Mouse (Mus musculus): ENCODE results near the gene Safb2. TPM values are rescaled to one million over a fixed set of nuclear protein-coding genes. Genes with fewer than 3 reads are reported as not detected.

Safb2 gene
- polyA plus RNA-seq, 1 experiment from 2014 or later = 56.0 TPM

- Histone ChIP-seq H3K36me3 (ENCODE audit: control insufficient read depth, insufficient read depth, low read length) (peaks cover 10% of the 10 kb centered on the region), H3K4me3 (ENCODE audit: low read length) (no peak overlapping the region), H3K4me2 (ENCODE audit: low read depth, low read length) (no peak overlapping the region), H3K9me3 (ENCODE audit: control insufficient read depth, low read length) (no peaks in the 10 kb centered on the region), H3K27ac (ENCODE audit: low read length) (no peak overlapping the region), H3K4me1 (ENCODE audit: control insufficient read depth, insufficient read depth, low read length) (peaks cover 35% of the 10 kb centered on the region), H3K27me3 (replicated peaks; ENCODE audit: control insufficient read depth, insufficient read depth, low read length) (no peaks in the 10 kb centered on the region), H3K9ac (ENCODE audit: low read depth, low read length) (no peak overlapping the region)
- no peak for ATAC-seq
- 82% methylated on average over 2 of the region's 2 CpGs for WGBS
Observed at GRCm38 (mm10) chr17:56611323-56611722, 26.9 kb upstream of the Safb2 start.

GRCm38 (mm10) chr17:56609452-56610171 is 25.2 kb upstream of the Safb2 start, which contains the start of gene 2410015M20Rik:
2410015M20Rik (minus strand) TSS chr17:56609771.
- Histone ChIP-seq H3K4me3 (ENCODE audit: low read length) (peak within 1 kb of the TSS; percentile 76), H3K27ac (ENCODE audit: low read length) (peak within 1 kb of the TSS; percentile 84), H3K4me1 (ENCODE audit: control insufficient read depth, insufficient read depth, low read length) (peaks cover 29% of the 10 kb centered on the region), H3K9me3 (ENCODE audit: control insufficient read depth, low read length) (no peaks in the 10 kb centered on the region), H3K27me3 (replicated peaks; ENCODE audit: control insufficient read depth, insufficient read depth, low read length) (no peaks in the 10 kb centered on the region), H3K4me2 (ENCODE audit: low read depth, low read length) (peak within 1 kb of the TSS; percentile 81), H3K36me3 (ENCODE audit: control insufficient read depth, insufficient read depth, low read length) (peaks cover 20% of the 10 kb centered on the region), H3K9ac (ENCODE audit: low read depth, low read length) (peak within 1 kb of the TSS; percentile 82)
- under 1% methylated on average over 44 of the region's 44 CpGs for WGBS
- peak; percentile 89 for ATAC-seq

- Histone ChIP-seq H3K36me3 (ENCODE audit: control insufficient read depth, insufficient read depth, low read length) (peaks cover 20% of the 10 kb centered on the region), H3K4me2 (ENCODE audit: low read depth, low read length) (peak overlapping the region; percentile 75), H3K4me1 (ENCODE audit: control insufficient read depth, insufficient read depth, low read length) (peaks cover 25% of the 10 kb centered on the region), H3K9ac (ENCODE audit: low read depth, low read length) (peak overlapping the region; percentile 78), H3K9me3 (ENCODE audit: control insufficient read depth, low read length) (no peaks in the 10 kb centered on the region), H3K4me3 (ENCODE audit: low read length) (peak overlapping the region; percentile 76), H3K27me3 (replicated peaks; ENCODE audit: control insufficient read depth, insufficient read depth, low read length) (no peaks in the 10 kb centered on the region), H3K27ac (ENCODE audit: low read length) (peak overlapping the region; percentile 84)
- 39% methylated on average over 5 of the region's 5 CpGs for WGBS
- no peak for ATAC-seq
Observed at GRCm38 (mm10) chr17:56608699-56609098, 24.3 kb upstream of the Safb2 start.

- Histone ChIP-seq H3K36me3 (ENCODE audit: control insufficient read depth, insufficient read depth, low read length) (peaks cover 31% of the 10 kb centered on the region), H3K4me1 (ENCODE audit: control insufficient read depth, insufficient read depth, low read length) (peaks cover 25% of the 10 kb centered on the region), H3K4me3 (ENCODE audit: low read length) (no peak overlapping the region), H3K4me2 (ENCODE audit: low read depth, low read length) (no peak overlapping the region), H3K27ac (ENCODE audit: low read length) (no peak overlapping the region), H3K9ac (ENCODE audit: low read depth, low read length) (no peak overlapping the region), H3K27me3 (replicated peaks; ENCODE audit: control insufficient read depth, insufficient read depth, low read length) (no peaks in the 10 kb centered on the region), H3K9me3 (ENCODE audit: control insufficient read depth, low read length) (no peaks in the 10 kb centered on the region)
- 61% methylated on average over 3 of the region's 3 CpGs for whole genome bisulfite sequencing
- no peak for ATAC-seq
Observed at GRCm38 (mm10) chr17:56607521-56608062, 23.2 kb upstream of the Safb2 start.

- 90% methylated on average over 9 of the region's 9 CpGs for WGBS
- Histone ChIP-seq H3K9me3 (ENCODE audit: control insufficient read depth, low read length) (no peaks in the 10 kb centered on the region), H3K9ac (ENCODE audit: low read depth, low read length) (no peak overlapping the region), H3K4me3 (ENCODE audit: low read length) (no peak overlapping the region), H3K36me3 (ENCODE audit: control insufficient read depth, insufficient read depth, low read length) (peaks cover 44% of the 10 kb centered on the region), H3K27me3 (replicated peaks; ENCODE audit: control insufficient read depth, insufficient read depth, low read length) (no peaks in the 10 kb centered on the region), H3K27ac (ENCODE audit: low read length) (no peak overlapping the region), H3K4me1 (ENCODE audit: control insufficient read depth, insufficient read depth, low read length) (peaks cover 16% of the 10 kb centered on the region), H3K4me2 (ENCODE audit: low read depth, low read length) (no peak overlapping the region)
- ATAC-seq = no peak
Observed at GRCm38 (mm10) chr17:56605431-56605830, 21.0 kb upstream of the Safb2 start.

GRCm38 (mm10) chr17:56604422-56604821 is 20.0 kb upstream of the Safb2 start:
- no peak for ATAC-seq
- no peaks in the 10 kb centered on the region for H3K9me3 ChIP-seq (ENCODE audit: control insufficient read depth, low read length)
- WGBS = 88% methylated on average over 3 of the region's 3 CpGs
- peaks cover 52% of the 10 kb centered on the region for H3K36me3 ChIP-seq (ENCODE audit: control insufficient read depth, insufficient read depth, low read length)
- H3K9ac ChIP-seq (ENCODE audit: low read depth, low read length) = no peak overlapping the region
- no peak overlapping the region for H3K4me2 ChIP-seq (ENCODE audit: low read depth, low read length)
- H3K4me3 ChIP-seq (ENCODE audit: low read length) = no peak overlapping the region
- H3K4me1 ChIP-seq (ENCODE audit: control insufficient read depth, insufficient read depth, low read length) = peaks cover 12% of the 10 kb centered on the region
- no peaks in the 10 kb centered on the region for H3K27me3 ChIP-seq (replicated peaks; ENCODE audit: control insufficient read depth, insufficient read depth, low read length)
- no peak overlapping the region for H3K27ac ChIP-seq (ENCODE audit: low read length)

- no peak overlapping the region for H3K9ac ChIP-seq (ENCODE audit: low read depth, low read length)
- no peak overlapping the region for H3K4me3 ChIP-seq (ENCODE audit: low read length)
- H3K27me3 ChIP-seq (replicated peaks; ENCODE audit: control insufficient read depth, insufficient read depth, low read length) = no peaks in the 10 kb centered on the region
- no peaks in the 10 kb centered on the region for H3K9me3 ChIP-seq (ENCODE audit: control insufficient read depth, low read length)
- H3K4me1 ChIP-seq (ENCODE audit: control insufficient read depth, insufficient read depth, low read length) = peaks cover 12% of the 10 kb centered on the region
- WGBS = 88% methylated on average over 9 of the region's 9 CpGs
- H3K27ac ChIP-seq (ENCODE audit: low read length) = no peak overlapping the region
- peaks cover 56% of the 10 kb centered on the region for H3K36me3 ChIP-seq (ENCODE audit: control insufficient read depth, insufficient read depth, low read length)
- no peak for ATAC-seq
- no peak overlapping the region for H3K4me2 ChIP-seq (ENCODE audit: low read depth, low read length)
Observed at GRCm38 (mm10) chr17:56604070-56604380, 19.6 kb upstream of the Safb2 start.

- H3K4me3 ChIP-seq (ENCODE audit: low read length) = no peak overlapping the region
- no peak overlapping the region for H3K9ac ChIP-seq (ENCODE audit: low read depth, low read length)
Observed at GRCm38 (mm10) chr17:56603186-56604069, 19.0 kb upstream of the Safb2 start.

GRCm38 (mm10) chr17:56593527-56594271 is 9.3 kb upstream of the Safb2 start:
- no peaks in the 10 kb centered on the region for H3K9me3 ChIP-seq (ENCODE audit: control insufficient read depth, low read length)
- no peak overlapping the region for H3K9ac ChIP-seq (ENCODE audit: low read depth, low read length)
- H3K27me3 ChIP-seq (replicated peaks; ENCODE audit: control insufficient read depth, insufficient read depth, low read length) = no peaks in the 10 kb centered on the region
- H3K36me3 ChIP-seq (ENCODE audit: control insufficient read depth, insufficient read depth, low read length) = peaks cover 41% of the 10 kb centered on the region
- WGBS = 77% methylated on average over 8 of the region's 8 CpGs
- no peak overlapping the region for H3K4me2 ChIP-seq (ENCODE audit: low read depth, low read length)
- H3K4me3 ChIP-seq (ENCODE audit: low read length) = no peak overlapping the region
- ATAC-seq = 0 out of 2 replicates have a peak, but pooled peaks have one; percentile 19
- H3K27ac ChIP-seq (ENCODE audit: low read length) = no peak overlapping the region
- no peaks in the 10 kb centered on the region for H3K4me1 ChIP-seq (ENCODE audit: control insufficient read depth, insufficient read depth, low read length)

More at GRCm38 (mm10) chr17:56603186-56604069, 19.0 kb upstream of the Safb2 start:
- Histone ChIP-seq H3K4me1 (ENCODE audit: control insufficient read depth, insufficient read depth, low read length) (peaks cover 8% of the 10 kb centered on the region), H3K9me3 (ENCODE audit: control insufficient read depth, low read length) (no peaks in the 10 kb centered on the region), H3K27me3 (replicated peaks; ENCODE audit: control insufficient read depth, insufficient read depth, low read length) (no peaks in the 10 kb centered on the region), H3K27ac (ENCODE audit: low read length) (no peak overlapping the region), H3K36me3 (ENCODE audit: control insufficient read depth, insufficient read depth, low read length) (peaks cover 56% of the 10 kb centered on the region), H3K4me2 (ENCODE audit: low read depth, low read length) (no peak overlapping the region)
- WGBS = 94% methylated on average over 28 of the region's 28 CpGs
- ATAC-seq = no peak

Data from intestine, embryonic 16.5 days (tissue).